Mouse (Mus musculus) hindbrain, postnatal 0 days (tissue): ENCODE data around the gene Gm35315. TPM values are rescaled to one million over a fixed set of nuclear protein-coding genes. Genes with fewer than 3 reads are reported as not detected.

Source experiments
- ATAC-seq: fragments of 200-750 bp; cut with Nextera tagmentation; 2 replicates; pipeline ENCODE4 v1.8.0; 2017; ENCODE audit warnings: mild to moderate bottlenecking, moderate TSS enrichment, moderate library complexity
- DNase-seq: peaks from one replicate; pipeline ENCODE4 v3.0.0-alpha.2; 2015; ENCODE audit warnings: low spot score
- H3K27ac ChIP-seq: fragments of 300-500 bp; sonication (generic); 2 replicates; pipeline ENCODE4 v1.5.1; 2014; ENCODE audit warnings: mild to moderate bottlenecking
- H3K27me3 ChIP-seq: fragments of 300-500 bp; sonication (generic); 2 replicates; pipeline ENCODE4 v1.6.1; 2014; ENCODE audit warnings: low read length, mixed read lengths; ENCODE audit not compliant: insufficient read depth
- H3K36me3 ChIP-seq: fragments of 300-500 bp; sonication (generic); 2 replicates; pipeline ENCODE4 v1.6.1; 2014; ENCODE audit warnings: low read length, mixed read lengths; ENCODE audit not compliant: insufficient read depth
- H3K4me1 ChIP-seq: fragments of 300-500 bp; sonication (generic); 2 replicates; pipeline ENCODE4 v1.6.1; 2014; ENCODE audit warnings: antibody characterized with exemption, low read length, mixed read lengths; ENCODE audit not compliant: insufficient read depth
- H3K4me2 ChIP-seq: fragments of 300-500 bp; sonication (generic); 2 replicates; pipeline ENCODE4 v1.6.1; 2014; ENCODE audit warnings: low read depth, mild to moderate bottlenecking, low read length, moderate library complexity, mixed read lengths
- H3K4me3 ChIP-seq: fragments of 300-500 bp; sonication (generic); 2 replicates; pipeline ENCODE4 v1.5.1; 2014; ENCODE audit warnings: low read length
- H3K9ac ChIP-seq: fragments of 300-500 bp; sonication (generic); replicated peaks from 2 replicates; pipeline ENCODE4 v1.6.1; 2014; ENCODE audit warnings: mild to moderate bottlenecking, low read length, moderate library complexity, mixed read lengths
- H3K9me3 ChIP-seq: fragments of 300-500 bp; sonication (generic); 2 replicates; pipeline ENCODE4 v1.6.1; 2016; ENCODE audit warnings: low read length, mixed read lengths
- CTCF ChIP-seq: IDR thresholded peaks from 2 replicates; pipeline ENCODE4 v1.5.1; 2016; ENCODE audit warnings: antibody characterized with exemption, control low read depth, low read depth
- WGBS: fragments of 180-500 bp; shearing (Covaris S2); extraction: QIAGEN DNeasy Blood & Tissue Kit; methylation state at CpG from one replicate; pipeline ENCODE4 v1.1.7; 2014; 5-methylcytosine and 5-hydroxymethylcytosine counted together
- polyA plus RNA-seq: library from polyadenylated mRNA; unstranded; fragments of >200 nt; fragmentation: Nextera tagmentation; extraction: Ambion mirVana; gene quantifications from 2 replicates; pipeline ENCODE4 v1.2.1, GENCODE M21; 2015
- total RNA-seq: library from RNA; depleted of rRNA; stranded (reverse); fragments of >200 nt; gene quantifications from 2 replicates; pipeline ENCODE4 v1.2.3, GENCODE M21; 2014; rRNA removed

Gm35315 gene
- total RNA-seq (0.37 TPM in 1 of 2 replicates, not detected in the other), polyA plus RNA-seq (0.30 and 0.33 TPM in 2 replicates)

GRCm38 (mm10) chr5:110094030-110094846, at the start of gene Gm35315:
Gm35315 (minus strand) TSS chr5:110094420.
- WGBS = 1% methylated on average over 25 of the region's 25 CpGs

GRCm38 (mm10) chr5:110143007-110143406, 48.8 kb upstream of the Gm35315 start:
- H3K27ac ChIP-seq = no peak overlapping the region
- H3K4me2 ChIP-seq = no peak overlapping the region
- H3K9me3 ChIP-seq = no peaks in the 10 kb centered on the region
- H3K9ac ChIP-seq = no peak overlapping the region
- 92% methylated on average over 5 of the region's 5 CpGs for WGBS
- peak; percentile 15 for DNase-seq
- no peak overlapping the region for H3K4me3 ChIP-seq
- no peak for ATAC-seq
- peaks cover 50% of the 10 kb centered on the region for H3K36me3 ChIP-seq
- H3K4me1 ChIP-seq = no peaks in the 10 kb centered on the region
- peak; percentile 55 for TF ChIP-seq CTCF
- H3K27me3 ChIP-seq = no peaks in the 10 kb centered on the region

More at GRCm38 (mm10) chr5:110094030-110094846, at the start of gene Gm35315:
- no peaks in the 10 kb centered on the region for H3K27me3 ChIP-seq
- DNase-seq (peak; percentile 92), ATAC-seq (peak; percentile 97)
- H3K4me1 ChIP-seq = no peaks in the 10 kb centered on the region
- TF ChIP-seq CTCF = no peak
- no peaks in the 10 kb centered on the region for H3K36me3 ChIP-seq
- peak within 1 kb of the TSS; percentile 71 for H3K4me2 ChIP-seq
- H3K27ac ChIP-seq = peak within 1 kb of the TSS; percentile 49; the same call in 1 of the 2 replicates
- peak within 1 kb of the TSS; percentile 40 for H3K4me3 ChIP-seq
- H3K9ac ChIP-seq = peak within 1 kb of the TSS; percentile 31
- no peaks in the 10 kb centered on the region for H3K9me3 ChIP-seq

- no peak overlapping the region for H3K4me2 ChIP-seq
- no peaks in the 10 kb centered on the region for H3K4me1 ChIP-seq
- WGBS = 91% methylated on average over 2 of the region's 2 CpGs
- H3K4me3 ChIP-seq = no peak overlapping the region
- H3K27ac ChIP-seq = no peak overlapping the region
- DNase-seq (no peak), ATAC-seq (no peak)
- peaks cover 45% of the 10 kb centered on the region; the same call in 1 of the 2 replicates for H3K36me3 ChIP-seq
- no peaks in the 10 kb centered on the region for H3K27me3 ChIP-seq
- TF ChIP-seq CTCF = no peak
- no peaks in the 10 kb centered on the region for H3K9me3 ChIP-seq
- no peak overlapping the region for H3K9ac ChIP-seq
Observed at GRCm38 (mm10) chr5:110142309-110142708, 48.1 kb upstream of the Gm35315 start.

- WGBS = 95% methylated on average over 7 of the region's 7 CpGs
- no peak for TF ChIP-seq CTCF
- ATAC-seq = no peak
Observed at GRCm38 (mm10) chr5:110140424-110140823, 46.2 kb upstream of the Gm35315 start.

GRCm38 (mm10) chr5:110139325-110139724, 45.1 kb upstream of the Gm35315 start:
- Histone ChIP-seq H3K27ac (no peak overlapping the region), H3K9me3 (no peaks in the 10 kb centered on the region), H3K36me3 (peaks cover 20% of the 10 kb centered on the region; the same call in 1 of the 2 replicates), H3K9ac (no peak overlapping the region), H3K4me1 (no peaks in the 10 kb centered on the region), H3K4me3 (no peak overlapping the region), H3K27me3 (no peaks in the 10 kb centered on the region), H3K4me2 (no peak overlapping the region)
- TF ChIP-seq CTCF = no peak
- WGBS = 95% methylated on average over 3 of the region's 3 CpGs
- ATAC-seq = no peak
- DNase-seq = no peak

More at GRCm38 (mm10) chr5:110140424-110140823, 46.2 kb upstream of the Gm35315 start:
- H3K4me1 ChIP-seq = no peaks in the 10 kb centered on the region
- H3K27ac ChIP-seq = no peak overlapping the region
- H3K36me3 ChIP-seq = peaks cover 29% of the 10 kb centered on the region; the same call in 1 of the 2 replicates
- no peaks in the 10 kb centered on the region for H3K27me3 ChIP-seq
- H3K4me3 ChIP-seq = no peak overlapping the region
- DNase-seq = no peak
- H3K4me2 ChIP-seq = no peak overlapping the region
- H3K9ac ChIP-seq = no peak overlapping the region
- H3K9me3 ChIP-seq = no peaks in the 10 kb centered on the region

- H3K9me3 ChIP-seq = no peaks in the 10 kb centered on the region
- H3K9ac ChIP-seq = no peak overlapping the region
- no peaks in the 10 kb centered on the region for H3K27me3 ChIP-seq
- H3K4me3 ChIP-seq = no peak overlapping the region
- H3K36me3 ChIP-seq = peaks cover 11% of the 10 kb centered on the region; the same call in 1 of the 2 replicates
- no peak for TF ChIP-seq CTCF
- no peak for ATAC-seq
- WGBS = 96% methylated on average over 3 of the region's 3 CpGs
- H3K27ac ChIP-seq = no peak overlapping the region
- H3K4me2 ChIP-seq = no peak overlapping the region
- no peak for DNase-seq
- H3K4me1 ChIP-seq = no peaks in the 10 kb centered on the region
Observed at GRCm38 (mm10) chr5:110137816-110138215, 43.6 kb upstream of the Gm35315 start.
